Mouse (Mus musculus) brain, embryonic 14.5 days (tissue): ENCODE data around the gene Dnajc22. TPM values are rescaled to one million over a fixed set of nuclear protein-coding genes. Genes with fewer than 3 reads are reported as not detected.
A peak's percentile ranks its signal among the peaks of the same experiment; 100 is the strongest.
"Not testable (repeated sequence)": the region's sequence is repeated elsewhere in the genome, so short reads cannot be mapped to it uniquely, and the experiment has no call there.

Source experiments
- DNase-seq: peaks from one replicate; pipeline ENCODE4 v3.0.0-alpha.2; 2011; ENCODE audit warnings: low read depth
- CTCF ChIP-seq: fragments of 200-500 bp; IDR thresholded peaks from 2 replicates; pipeline ENCODE4 v1.5.1; 2012; ENCODE audit warnings: inconsistent platforms, mild to moderate bottlenecking, moderate library complexity, borderline replicate concordance; ENCODE audit not compliant: insufficient read depth, insufficient read length; ENCODE audit errors: extremely low read depth
- POLR2A ChIP-seq: fragments of 200-500 bp; IDR thresholded peaks from 2 replicates; pipeline ENCODE4 v1.6.1; 2012; ENCODE audit warnings: mild to moderate bottlenecking, inconsistent platforms, borderline replicate concordance; ENCODE audit not compliant: poor library complexity, insufficient read depth, insufficient read length, severe bottlenecking; ENCODE audit errors: extremely low read depth
- polyA plus RNA-seq: library from polyadenylated mRNA; depleted of rRNA; stranded (reverse); fragments of >200 nt; gene quantifications from 2 replicates; pipeline ENCODE4 v1.2.3, GENCODE M21; 2012

Dnajc22 gene
- polyA plus RNA-seq, 1 experiment: 0.82 TPM

DNA sequence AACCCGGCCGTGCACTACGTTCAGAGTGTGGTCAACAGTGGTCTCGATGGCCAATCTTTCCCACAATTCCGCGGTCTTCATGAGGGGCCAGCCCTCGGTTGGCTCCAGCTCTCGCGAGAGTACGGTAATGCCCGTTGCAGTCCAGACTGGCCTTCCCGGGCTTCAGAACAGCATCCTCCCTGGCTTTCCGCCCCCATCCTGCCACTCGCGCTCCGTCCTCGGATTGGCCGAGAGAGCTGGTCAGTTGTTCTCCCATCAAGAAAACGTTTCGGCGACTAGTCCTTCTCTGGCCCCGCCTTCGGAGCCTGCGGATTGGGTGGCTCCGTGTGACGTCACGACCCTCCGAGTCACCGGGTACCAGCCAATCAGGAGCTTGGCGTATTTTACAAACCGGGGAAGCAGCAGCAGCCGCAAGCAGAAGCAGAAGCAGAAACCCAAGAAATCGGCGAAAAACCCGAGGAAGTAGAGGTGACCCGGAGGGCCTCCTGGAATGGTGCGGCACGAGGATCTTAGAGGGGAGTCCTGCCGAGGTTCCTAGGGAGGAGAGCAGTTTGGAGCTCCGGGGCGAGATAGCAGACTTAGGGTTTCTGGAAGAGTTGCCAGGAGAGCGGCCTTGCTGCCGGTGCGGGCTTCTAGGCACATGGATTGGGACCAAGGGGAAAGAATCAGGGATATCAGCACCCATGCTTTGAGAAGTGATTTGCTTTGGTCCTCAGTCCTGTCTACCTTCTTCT lies 18.2 kb upstream of the Dnajc22 start:
- TF ChIP-seq CTCF: no peak
- TF ChIP-seq POLR2A: peak; percentile 38; the same call in 1 of the 2 replicates
- DNase-seq: peak; percentile 99

DNA sequence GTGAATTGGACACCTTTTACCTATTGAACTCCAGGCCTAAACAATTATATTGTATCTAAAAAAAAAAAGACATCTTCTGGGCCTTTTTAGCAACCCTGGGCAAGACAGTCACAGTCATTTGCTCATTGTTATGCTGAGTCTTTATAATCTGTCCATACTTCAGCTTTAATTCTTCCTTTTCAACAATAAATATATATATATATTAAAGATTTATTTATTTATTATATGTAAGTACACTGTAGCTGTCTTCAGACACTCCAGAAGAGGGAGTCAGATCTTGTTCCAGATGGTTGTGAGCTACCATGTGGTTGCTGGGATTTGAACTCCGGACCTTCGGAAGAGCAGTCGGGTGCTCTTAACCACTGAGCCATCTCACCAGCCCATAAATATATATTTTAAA lies 17.0 kb upstream of the Dnajc22 start:
- DNase-seq: not testable (repeated sequence)

DNA sequence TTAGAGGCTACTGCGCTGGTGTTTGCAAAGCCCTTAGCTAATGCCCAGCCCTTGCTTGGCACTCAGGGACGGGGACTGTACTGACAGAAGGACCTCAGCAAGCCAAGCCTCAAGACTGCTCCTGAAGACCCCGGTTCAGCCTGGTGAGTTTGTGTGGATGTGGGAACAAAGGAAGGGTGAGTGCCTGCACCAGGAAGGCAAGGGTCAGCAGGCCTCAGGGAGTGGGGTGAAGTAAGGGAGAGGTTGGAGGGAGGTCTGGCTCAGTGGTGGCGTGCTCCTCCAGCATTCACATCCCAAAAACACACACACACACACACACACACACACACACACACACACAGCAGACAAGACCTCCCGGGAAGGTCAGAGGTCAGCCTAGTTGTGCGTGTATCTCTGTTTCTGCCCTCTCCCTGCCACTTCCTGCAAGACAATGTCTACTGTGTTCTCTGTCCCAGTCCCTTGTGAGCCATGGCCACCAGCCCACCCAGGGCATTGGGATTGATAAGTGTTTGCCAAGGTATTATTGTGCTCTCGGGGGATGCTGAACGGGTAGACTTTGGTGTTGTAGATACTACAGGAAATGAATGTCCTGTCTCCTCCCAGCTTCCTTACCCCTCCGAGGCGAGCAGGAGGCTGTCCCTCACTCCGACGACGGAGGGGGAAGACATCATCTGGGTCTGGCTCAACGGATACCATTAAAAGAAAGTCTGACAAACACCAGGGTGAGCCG lies 14.6 kb upstream of the Dnajc22 start:
- no peak for TF ChIP-seq POLR2A
- TF ChIP-seq CTCF: no peak
- DNase-seq: no peak

GRCm38 (mm10) chr15:99079804-99080203 lies 13.2 kb upstream of the Dnajc22 start:
- TF ChIP-seq POLR2A (no peak), CTCF (no peak)

DNA sequence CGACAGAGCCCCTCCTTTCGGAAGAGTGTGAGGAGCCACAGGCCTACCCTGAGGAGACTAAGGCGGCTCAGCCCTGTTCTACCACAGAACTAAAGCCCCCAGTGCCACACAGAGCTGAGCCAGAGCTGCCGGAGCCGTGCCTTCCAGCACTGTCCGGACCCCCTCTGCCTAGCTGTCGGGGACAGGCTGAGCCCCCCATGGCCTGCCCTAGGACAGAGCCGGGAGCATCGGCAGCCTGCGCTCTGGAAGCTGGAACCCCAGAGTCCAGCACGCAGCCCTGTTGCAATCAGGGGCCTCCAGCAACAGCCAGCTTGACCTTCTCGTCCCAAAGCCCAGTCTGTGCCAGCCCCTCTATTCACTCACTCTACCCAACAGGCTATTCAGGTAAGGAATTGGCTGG lies 10.6 kb upstream of the Dnajc22 start:
- no peak for TF ChIP-seq POLR2A
- TF ChIP-seq CTCF: no peak
- DNase-seq: no peak

More at GRCm38 (mm10) chr15:99079804-99080203, 13.2 kb upstream of the Dnajc22 start:
- no peak for DNase-seq

DNA sequence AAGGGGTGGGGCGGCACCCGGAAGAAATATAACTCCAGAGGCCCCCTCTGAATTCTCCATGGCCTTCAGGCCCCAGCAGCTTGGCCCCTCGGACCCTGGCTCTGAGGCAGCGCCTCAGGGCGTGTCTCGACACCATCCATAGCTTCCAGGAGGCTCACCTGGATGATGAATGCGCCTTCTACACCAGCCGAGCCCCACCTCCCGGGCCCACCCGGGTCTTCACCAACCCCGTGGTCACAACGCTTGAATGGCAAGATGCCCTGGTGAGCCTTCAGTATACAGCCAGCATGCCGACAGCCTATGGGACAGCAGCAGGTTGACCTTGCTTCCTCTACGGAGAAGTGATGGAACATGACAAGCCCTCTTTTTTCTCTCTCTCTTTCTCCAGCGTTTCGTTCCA lies 10.1 kb upstream of the Dnajc22 start:
- no peak for DNase-seq
- TF ChIP-seq POLR2A: no peak
- TF ChIP-seq CTCF: no peak

GRCm38 (mm10) chr15:99083258-99083657 lies 9.7 kb upstream of the Dnajc22 start:
- DNase-seq: peak; percentile 71
- peak; percentile 69 for TF ChIP-seq CTCF
- no peak for TF ChIP-seq POLR2A

DNA sequence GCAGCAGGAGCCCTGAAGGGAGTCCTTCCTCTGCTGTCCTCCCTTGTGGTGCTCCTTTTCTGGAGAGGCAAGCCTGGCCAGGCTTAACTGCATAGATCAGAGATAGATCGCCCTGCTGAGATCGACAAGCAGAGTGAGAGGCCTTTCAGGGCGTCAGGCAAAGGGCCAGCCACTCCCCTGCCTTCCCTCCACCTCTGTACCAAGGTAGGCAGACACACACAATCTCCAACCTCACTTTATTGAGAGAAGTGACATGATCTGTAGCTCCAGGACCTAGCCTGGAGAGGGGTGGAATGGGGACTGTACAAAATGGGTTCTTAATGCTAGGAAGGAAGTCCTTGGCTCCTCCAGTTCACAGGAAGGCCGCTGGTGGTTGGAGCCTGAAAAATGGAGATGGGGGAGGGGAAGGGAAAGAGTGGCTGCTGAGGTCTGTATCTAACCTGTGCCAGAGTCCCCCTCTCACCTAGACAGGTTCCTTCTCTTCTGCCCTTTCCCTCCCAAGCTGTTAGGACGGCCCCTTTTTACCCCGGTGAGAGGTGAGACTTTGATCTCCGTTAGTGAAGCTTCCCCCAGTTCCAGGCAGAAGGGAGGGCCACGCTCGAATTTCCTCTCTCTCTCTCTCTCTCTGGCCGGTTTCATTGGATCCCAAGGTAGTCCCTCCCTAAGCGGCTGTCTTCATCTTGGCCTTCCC lies 9.0 kb upstream of the Dnajc22 start:
- no peak for DNase-seq
- TF ChIP-seq CTCF: no peak
- no peak for TF ChIP-seq POLR2A

DNA sequence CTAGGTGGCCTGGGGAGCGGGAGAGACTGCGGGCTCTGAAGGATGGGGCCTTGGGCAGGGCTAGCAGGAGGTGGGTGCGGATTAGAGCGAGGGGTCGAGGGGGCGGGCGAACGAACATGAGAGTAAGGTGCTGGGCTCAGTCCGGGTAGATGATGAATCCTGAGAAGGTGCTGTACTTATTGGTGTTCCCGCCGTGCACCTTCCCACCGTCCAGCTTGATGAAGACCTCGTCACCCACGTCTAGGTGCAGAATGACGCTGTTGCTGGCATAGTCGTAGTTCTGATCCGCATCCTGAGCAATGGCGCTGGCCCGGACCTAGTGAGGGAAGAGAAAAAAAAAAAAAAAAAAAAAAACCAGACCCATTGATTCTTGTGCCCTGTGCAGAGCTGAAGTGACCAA lies 8.4 kb upstream of the Dnajc22 start:
- TF ChIP-seq CTCF (no peak), POLR2A (no peak)

DNA sequence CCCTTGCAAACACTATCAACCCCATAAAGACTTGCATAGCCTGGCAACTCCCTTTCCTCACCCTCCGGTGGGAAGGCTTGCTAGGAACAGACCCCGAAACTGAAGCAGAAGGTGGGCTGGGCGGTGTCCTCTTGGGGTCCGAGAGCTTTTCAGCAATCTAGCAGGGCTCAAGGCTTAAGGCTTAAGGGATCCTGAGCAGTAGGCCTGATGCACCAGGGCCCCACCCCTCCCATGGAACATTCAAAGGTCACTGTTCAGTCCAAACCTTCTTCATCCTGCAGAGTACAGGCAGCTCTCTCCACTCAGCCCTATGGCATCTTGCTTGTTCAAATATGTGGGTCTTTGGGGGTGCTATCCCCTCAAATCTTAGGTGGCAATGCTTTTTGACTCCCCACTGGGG lies 7.0 kb upstream of the Dnajc22 start:
- no peak for DNase-seq
- TF ChIP-seq POLR2A: no peak
- no peak for TF ChIP-seq CTCF

More for the DNA sequence above, 8.4 kb upstream of the Dnajc22 start:
- no peak for DNase-seq

- no peak for DNase-seq
- peak; percentile 42; the same call in 1 of the 2 replicates for TF ChIP-seq CTCF
- no peak for TF ChIP-seq POLR2A
Measured at GRCm38 (mm10) chr15:99087253-99088075, 5.5 kb upstream of the Dnajc22 start, which contains the start of gene C1ql4. TSS of gene C1ql4 (minus strand) at chr15:99087817.
